ENCODE assay signal across 14 mouse cellular contexts in the genomic region with DNA sequence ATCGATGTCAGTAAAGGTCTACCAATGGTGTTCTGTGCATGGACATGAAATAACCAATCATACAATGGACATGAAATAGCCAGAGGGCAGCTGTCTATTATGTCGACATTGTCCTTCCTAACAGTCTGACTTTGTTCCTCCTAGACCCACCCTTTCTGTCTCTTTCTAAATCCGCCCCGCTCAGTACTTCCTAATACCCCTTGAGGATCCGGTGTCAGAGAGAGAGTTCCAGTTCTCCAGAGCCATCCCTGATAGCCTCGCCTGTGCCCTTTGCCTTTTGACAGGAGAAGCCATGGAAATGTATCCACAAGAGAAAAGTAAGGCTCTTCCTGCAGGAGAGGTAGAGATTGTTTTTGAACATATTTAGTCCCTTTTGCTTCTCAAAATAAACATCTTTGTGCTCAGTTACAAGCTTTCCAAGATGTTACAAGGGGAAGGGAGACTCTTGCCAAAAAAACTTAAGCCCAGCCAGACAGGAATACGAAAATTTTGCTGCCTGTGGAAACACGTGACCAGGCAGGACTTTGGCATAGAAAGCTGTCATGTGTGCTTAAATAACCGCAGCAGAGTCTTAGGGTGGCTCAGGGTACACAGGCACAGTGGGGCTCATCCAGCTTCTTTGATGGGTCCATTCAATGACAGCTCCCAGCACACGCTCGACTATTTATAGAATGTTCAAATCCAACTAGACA.
DNase-seq lines count a peak whose midpoint lies in the region; ATAC-seq and TF ChIP-seq lines count a peak whose summit lies in the region.
"Had no signal": no experiment of that assay in that cellular context is flagged by ENCODE, and none has a peak within 500 bp of the region (broad histone marks: within the 10 kb centered on the region; RNA-seq: fewer than 3 reads in every experiment).

No protein-coding gene starts in this region.

- no peak overlapping the region for H3K4me3 ChIP-seq in gastrocnemius, adult 2 months
- H3K4me3 ChIP-seq in midbrain, embryonic 11.5 days (ENCODE audit: low read depth, low read length) = no peak overlapping the region
- H3K4me3 ChIP-seq in midbrain, embryonic 15.5 days = no peak overlapping the region
- H3K4me3 ChIP-seq in intestine, embryonic 16.5 days (ENCODE audit: low read length) = no peak overlapping the region
- H3K4me3 ChIP-seq: layer of hippocampus, adult 2 months; limb, embryonic 15.5 days; stomach, embryonic 15.5 days had no signal

- intact Hi-C loops in gastrocnemius, adult 2 months (cut with DNase I) = no loop called here
- intact Hi-C loops in gastrocnemius, postnatal 36 days (cut with DNase I) = no loop called here

- TF ChIP-seq CTCF in gastrocnemius, adult 2 months (IDR thresholded peaks at IDR 0.05) = no peak

- H3K9me3 ChIP-seq in midbrain, embryonic 11.5 days (ENCODE audit: control insufficient read depth, low read length) = no peaks in the 10 kb centered on the region
- no peaks in the 10 kb centered on the region for H3K9me3 ChIP-seq in midbrain, embryonic 15.5 days
- H3K9me3 ChIP-seq in intestine, embryonic 16.5 days (ENCODE audit: control insufficient read depth, low read length) = no peaks in the 10 kb centered on the region
- H3K9me3 ChIP-seq: limb, embryonic 15.5 days; stomach, embryonic 15.5 days had no signal

- DNase-seq in gastrocnemius, adult 2 months = peak; percentile 31
- no peak for DNase-seq in gastrocnemius, postnatal 36 days
- peak; percentile 60 for DNase-seq in midbrain, embryonic 11.5 days (ENCODE audit: low spot score, missing footprints)
- no peak for DNase-seq in ovary, postnatal 10 days (ENCODE audit: low spot score)
- no peak for DNase-seq in cerebellum, postnatal 36 days
- DNase-seq: midbrain, embryonic 14.5 days; retina, postnatal 1 day had no signal

- no peaks in the 10 kb centered on the region for H3K27me3 ChIP-seq in midbrain, embryonic 11.5 days (ENCODE audit: control insufficient read depth, insufficient read depth, low read length)
- H3K27me3 ChIP-seq in midbrain, embryonic 15.5 days (replicated peaks) = no peaks in the 10 kb centered on the region
- H3K27me3 ChIP-seq in intestine, embryonic 16.5 days (replicated peaks; ENCODE audit: control insufficient read depth, insufficient read depth, low read length) = no peaks in the 10 kb centered on the region
- H3K27me3 ChIP-seq: limb, embryonic 15.5 days; stomach, embryonic 15.5 days had no signal

- peak overlapping the region; percentile 58 for H3K27ac ChIP-seq in gastrocnemius, adult 2 months
- H3K27ac ChIP-seq in midbrain, embryonic 11.5 days (ENCODE audit: low read depth, low read length) = no peak overlapping the region
- H3K27ac ChIP-seq in midbrain, embryonic 15.5 days = no peak overlapping the region
- no peak overlapping the region for H3K27ac ChIP-seq in intestine, embryonic 16.5 days (ENCODE audit: low read length)
- H3K27ac ChIP-seq: layer of hippocampus, adult 2 months; limb, embryonic 15.5 days; stomach, embryonic 15.5 days had no signal

- 77% methylated on average over 11 of the region's 11 CpGs for WGBS in midbrain, embryonic 11.5 days
- WGBS in midbrain, embryonic 15.5 days = 76% methylated on average over 11 of the region's 11 CpGs
- WGBS in intestine, embryonic 16.5 days = 71% methylated on average over 11 of the region's 11 CpGs

- H3K9ac ChIP-seq in midbrain, embryonic 11.5 days (ENCODE audit: low read length) = no peak overlapping the region
- no peak overlapping the region for H3K9ac ChIP-seq in midbrain, embryonic 15.5 days
- no peak overlapping the region for H3K9ac ChIP-seq in intestine, embryonic 16.5 days (ENCODE audit: low read depth, low read length)
- H3K9ac ChIP-seq: limb, embryonic 15.5 days; stomach, embryonic 15.5 days had no signal

- H3K36me3 ChIP-seq in midbrain, embryonic 11.5 days (ENCODE audit: control insufficient read depth, insufficient read depth, low read length) = no peaks in the 10 kb centered on the region
- no peaks in the 10 kb centered on the region for H3K36me3 ChIP-seq in midbrain, embryonic 15.5 days (replicated peaks)
- no peaks in the 10 kb centered on the region for H3K36me3 ChIP-seq in intestine, embryonic 16.5 days (ENCODE audit: control insufficient read depth, insufficient read depth, low read length)
- H3K36me3 ChIP-seq: limb, embryonic 15.5 days; stomach, embryonic 15.5 days had no signal

- no peak overlapping the region for H3K4me2 ChIP-seq in midbrain, embryonic 11.5 days
- no peak overlapping the region for H3K4me2 ChIP-seq in midbrain, embryonic 15.5 days
- no peak overlapping the region for H3K4me2 ChIP-seq in intestine, embryonic 16.5 days (ENCODE audit: low read depth, low read length)
- H3K4me2 ChIP-seq: limb, embryonic 15.5 days; stomach, embryonic 15.5 days had no signal

- no peak for ATAC-seq in midbrain, embryonic 11.5 days (ENCODE audit: low FRiP score)
- ATAC-seq in midbrain, embryonic 15.5 days (replicated peaks) = no peak
- ATAC-seq in intestine, embryonic 16.5 days = 0 out of 2 replicates have a peak, but pooled peaks have one; percentile 44
- no peak for ATAC-seq in megakaryocyte-erythroid progenitor cell, adult 5-6 weeks (replicated peaks; ENCODE audit: low FRiP score, low TSS enrichment, poor library complexity, severe bottlenecking)
- ATAC-seq: CD4-positive, CD25-positive, alpha-beta regulatory T cell, adult 4 months had no signal

- H3K4me1 ChIP-seq in midbrain, embryonic 11.5 days (ENCODE audit: control insufficient read depth, insufficient read depth, low read length) = no peaks in the 10 kb centered on the region
- no peaks in the 10 kb centered on the region for H3K4me1 ChIP-seq in midbrain, embryonic 15.5 days
- H3K4me1 ChIP-seq in intestine, embryonic 16.5 days (ENCODE audit: control insufficient read depth, insufficient read depth, low read length) = no peaks in the 10 kb centered on the region; the same call in 1 of the 2 replicates
- H3K4me1 ChIP-seq: stomach, embryonic 15.5 days had no signal

Comparison
In these comparisons a context has a peak if more than half of its experiments do, and no peak if none do; other contexts are left out.
1. DNase-seq: peak in gastrocnemius, adult 2 months (single experiment) and midbrain, embryonic 11.5 days (single experiment); none in gastrocnemius, postnatal 36 days (0 of 2), ovary, postnatal 10 days (single experiment) and cerebellum, postnatal 36 days (0 of 2).